ENCODE assay signal across 9 mouse cellular contexts in genomic region chr10:109921368-109921767, GRCm38 (mm10).
A peak's percentile ranks its signal among the peaks of the same experiment; 100 is the strongest.
DNase-seq lines count a peak whose midpoint lies in the region; ATAC-seq and TF ChIP-seq lines count a peak whose summit lies in the region.
"Had no signal": no experiment of that assay in that cellular context is flagged by ENCODE, and none has a peak within 500 bp of the region (broad histone marks: within the 10 kb centered on the region; RNA-seq: fewer than 3 reads in every experiment).

No protein-coding gene starts in this region.

- H3K27ac ChIP-seq in hindbrain, embryonic 11.5 days (ENCODE audit: low read depth, low read length) = no peak overlapping the region
- no peak overlapping the region for H3K27ac ChIP-seq in hindbrain, embryonic 12.5 days
- H3K27ac ChIP-seq in embryonic facial prominence, embryonic 13.5 days = no peak overlapping the region
- no peak overlapping the region for H3K27ac ChIP-seq in midbrain, embryonic 12.5 days (replicated peaks)
- H3K27ac ChIP-seq in left cerebral cortex, adult 2 months = no peak overlapping the region

- intact Hi-C loops in heart, postnatal 36 days (cut with DNase I) = loop anchor here (2.0 to 10.0 kb wide), 2 partner anchors 73 to 813 kb away; no protein-coding TSS in a partner anchor
- intact Hi-C loops in left cerebral cortex, adult 2 months (cut with DNase I) = loop anchor here (1.0 to 10.0 kb wide), 5 partner anchors 164 to 811 kb away; partner anchors contain the start of gene Nav3
- intact Hi-C loops in left cerebral cortex, postnatal 25 days (cut with DNase I) = loop anchor here (10.0 kb wide), 1 partner anchor 813 kb away; no protein-coding TSS in a partner anchor

- H3K27me3 ChIP-seq in hindbrain, embryonic 11.5 days (ENCODE audit: control insufficient read depth, insufficient read depth, low read length) = no peaks in the 10 kb centered on the region
- H3K27me3 ChIP-seq in hindbrain, embryonic 12.5 days = no peaks in the 10 kb centered on the region
- no peaks in the 10 kb centered on the region for H3K27me3 ChIP-seq in embryonic facial prominence, embryonic 13.5 days
- no peaks in the 10 kb centered on the region for H3K27me3 ChIP-seq in midbrain, embryonic 12.5 days

- no peak for TF ChIP-seq CTCF in left cerebral cortex, adult 2 months (IDR thresholded peaks at IDR 0.05)

- 58% methylated on average over 11 of the region's 11 CpGs for WGBS in hindbrain, embryonic 11.5 days
- WGBS in hindbrain, embryonic 12.5 days = 49% methylated on average over 11 of the region's 11 CpGs
- 11% methylated on average over 11 of the region's 11 CpGs for WGBS in embryonic facial prominence, embryonic 13.5 days
- 52% methylated on average over 11 of the region's 11 CpGs for WGBS in midbrain, embryonic 12.5 days

- H3K9me3 ChIP-seq in hindbrain, embryonic 11.5 days (ENCODE audit: control insufficient read depth, low read length) = no peaks in the 10 kb centered on the region
- H3K9me3 ChIP-seq in hindbrain, embryonic 12.5 days (replicated peaks) = no peaks in the 10 kb centered on the region
- no peaks in the 10 kb centered on the region for H3K9me3 ChIP-seq in embryonic facial prominence, embryonic 13.5 days
- H3K9me3 ChIP-seq in midbrain, embryonic 12.5 days = no peaks in the 10 kb centered on the region

- H3K4me3 ChIP-seq in hindbrain, embryonic 11.5 days (ENCODE audit: low read depth, low read length) = no peak overlapping the region
- H3K4me3 ChIP-seq in hindbrain, embryonic 12.5 days = no peak overlapping the region
- H3K4me3 ChIP-seq in embryonic facial prominence, embryonic 13.5 days = peak overlapping the region; percentile 27
- H3K4me3 ChIP-seq in midbrain, embryonic 12.5 days = no peak overlapping the region
- H3K4me3 ChIP-seq in left cerebral cortex, adult 2 months = no peak overlapping the region

- no peaks in the 10 kb centered on the region for H3K4me1 ChIP-seq in hindbrain, embryonic 11.5 days (replicated peaks; ENCODE audit: control insufficient read depth, insufficient read depth, low read length)
- H3K4me1 ChIP-seq in hindbrain, embryonic 12.5 days = peaks cover 7% of the 10 kb centered on the region; the same call in 1 of the 2 replicates
- H3K4me1 ChIP-seq in embryonic facial prominence, embryonic 13.5 days = peaks cover 8% of the 10 kb centered on the region; the same call in 1 of the 2 replicates
- peaks cover 6% of the 10 kb centered on the region; the same call in 1 of the 2 replicates for H3K4me1 ChIP-seq in midbrain, embryonic 12.5 days

- no peaks in the 10 kb centered on the region for H3K36me3 ChIP-seq in hindbrain, embryonic 11.5 days (ENCODE audit: control insufficient read depth, insufficient read depth, low read length)
- H3K36me3 ChIP-seq in hindbrain, embryonic 12.5 days = no peaks in the 10 kb centered on the region
- no peaks in the 10 kb centered on the region for H3K36me3 ChIP-seq in embryonic facial prominence, embryonic 13.5 days
- no peaks in the 10 kb centered on the region for H3K36me3 ChIP-seq in midbrain, embryonic 12.5 days
- H3K36me3 ChIP-seq: G1E had no signal

- ATAC-seq in hindbrain, embryonic 11.5 days (ENCODE audit: low FRiP score) = peak; percentile 49
- ATAC-seq in hindbrain, embryonic 12.5 days (ENCODE audit: low FRiP score) = no peak
- peak; percentile 52; the same call in 1 of the 2 replicates for ATAC-seq in embryonic facial prominence, embryonic 13.5 days (ENCODE audit: insufficient number of reproducible peaks, insufficient read depth, low FRiP score, low TSS enrichment, low read depth)
- ATAC-seq in midbrain, embryonic 12.5 days (ENCODE audit: low FRiP score, low read depth) = peak; percentile 38

- peak; percentile 40 for DNase-seq in hindbrain, embryonic 11.5 days (ENCODE audit: low spot score)
- DNase-seq in heart, postnatal 36 days = peak; percentile 26 to 27
- no peak for DNase-seq in left cerebral cortex, adult 2 months (ENCODE audit: extremely low spot score in 1 of 2, low spot score in 2 of 2)
- DNase-seq in urinary bladder, adult 2 months (ENCODE audit: low spot score) = no peak
- DNase-seq in left cerebral cortex, postnatal 25 days (ENCODE audit: low spot score in 2 of 2) = no peak

- no peak overlapping the region for H3K4me2 ChIP-seq in hindbrain, embryonic 11.5 days (replicated peaks; ENCODE audit: low read depth, low read length)
- no peak overlapping the region; the same call in 1 of the 2 replicates for H3K4me2 ChIP-seq in hindbrain, embryonic 12.5 days (replicated peaks)
- H3K4me2 ChIP-seq in embryonic facial prominence, embryonic 13.5 days = peak overlapping the region; percentile 55
- H3K4me2 ChIP-seq in midbrain, embryonic 12.5 days (replicated peaks) = no peak overlapping the region; the same call in 1 of the 2 replicates

- H3K9ac ChIP-seq in hindbrain, embryonic 11.5 days (ENCODE audit: low read depth, low read length) = no peak overlapping the region
- no peak overlapping the region for H3K9ac ChIP-seq in hindbrain, embryonic 12.5 days
- no peak overlapping the region for H3K9ac ChIP-seq in embryonic facial prominence, embryonic 13.5 days
- no peak overlapping the region for H3K9ac ChIP-seq in midbrain, embryonic 12.5 days (replicated peaks)

Comparison
In these comparisons a context has a peak if more than half of its experiments do, and no peak if none do; other contexts are left out.
1. DNase-seq: peak in hindbrain, embryonic 11.5 days (single experiment) and heart, postnatal 36 days (2 of 2); none in left cerebral cortex, adult 2 months (0 of 2), urinary bladder, adult 2 months (single experiment) and left cerebral cortex, postnatal 25 days (0 of 2).